Mouse (Mus musculus): ENCODE results near the gene Pde4d. TPM values are rescaled to one million over a fixed set of nuclear protein-coding genes. Genes with fewer than 3 reads are reported as not detected.

Pde4d gene
- polyA plus RNA-seq, 1 experiment from 2014 or later, result 9.8 TPM

DNA sequence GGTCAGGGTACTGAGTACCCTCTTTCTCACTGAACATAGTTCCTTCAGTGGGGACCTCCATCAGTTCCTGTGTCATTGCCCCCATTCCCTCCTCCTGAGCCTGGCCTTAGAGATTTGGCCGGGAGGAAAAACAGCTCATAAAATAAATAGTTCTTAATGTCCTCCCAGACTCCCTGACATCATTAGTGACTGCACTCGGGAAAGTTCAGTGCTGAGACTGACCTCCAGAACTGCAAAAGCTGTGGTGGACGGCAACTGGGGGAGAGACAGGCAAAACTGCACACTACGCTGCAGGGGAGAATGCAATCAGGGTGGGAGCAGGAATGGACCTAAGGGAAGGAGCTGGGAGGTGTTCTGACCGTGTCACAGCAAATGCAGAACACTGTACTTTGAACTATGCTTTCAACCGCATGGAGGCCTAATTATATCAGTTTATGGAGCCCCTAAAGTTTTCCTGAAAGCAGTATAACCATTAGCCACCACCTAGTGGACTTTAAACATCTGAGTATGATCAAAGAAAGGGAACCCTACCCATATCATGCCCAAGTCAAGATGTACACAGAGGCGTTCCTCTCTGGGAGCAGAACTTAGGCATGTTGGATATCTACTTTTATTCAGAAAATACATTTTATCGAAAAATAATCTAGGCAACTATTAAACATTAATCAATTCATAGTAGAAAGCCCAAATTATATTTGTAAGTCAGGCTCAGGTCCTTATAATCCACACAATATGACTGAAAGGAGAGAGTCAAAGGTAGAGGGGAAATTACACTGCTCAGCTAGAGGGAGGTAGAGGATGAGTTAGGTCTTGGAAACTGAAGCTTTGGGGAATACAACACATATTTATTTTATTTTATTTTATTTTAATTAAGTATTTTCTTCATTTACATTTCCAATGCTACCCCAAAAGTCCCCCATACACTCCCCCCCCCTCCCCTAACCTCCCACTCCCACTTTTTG, 618.8 kb downstream of the Pde4d start:
- H3K27ac ChIP-seq, result no peak overlapping the region
- DNase-seq (ENCODE audit: extremely low spot score, low spot score), result no peak
- no peaks in the 10 kb centered on the region; the same call in 1 of the 2 replicates for H3K27me3 ChIP-seq (ENCODE audit: poor library complexity, severe bottlenecking)
- H3K36me3 ChIP-seq (replicated peaks), result no peaks in the 10 kb centered on the region
- no peaks in the 10 kb centered on the region for H3K9me3 ChIP-seq
- H3K4me3 ChIP-seq, result no peak overlapping the region
- 88% methylated on average over 8 of the region's 8 CpGs for WGBS
- peaks cover 3% of the 10 kb centered on the region; the same call in 1 of the 2 replicates for H3K4me1 ChIP-seq

DNA sequence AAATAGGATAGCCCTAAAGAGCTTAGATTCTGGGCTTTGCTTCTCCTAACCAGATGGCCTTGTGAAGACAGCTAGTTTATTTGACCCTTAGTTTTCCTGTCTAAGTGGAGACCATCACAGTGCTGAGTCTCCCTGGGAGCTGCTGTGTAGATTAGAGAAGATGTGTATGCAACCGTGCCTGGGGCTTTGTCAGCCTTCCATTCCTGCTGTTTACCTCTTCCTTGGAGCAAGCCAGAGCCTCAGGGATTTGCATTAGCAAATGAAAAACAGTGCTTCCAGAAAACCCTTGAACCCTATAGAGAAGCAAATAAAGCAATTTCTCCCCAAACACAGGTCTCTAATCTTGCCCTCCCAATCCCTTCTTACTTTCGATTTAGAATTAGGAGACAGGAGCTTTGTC, 623.6 kb downstream of the Pde4d start:
- Histone ChIP-seq H3K36me3 (replicated peaks) (no peaks in the 10 kb centered on the region), H3K27me3 (ENCODE audit: poor library complexity, severe bottlenecking) (no peaks in the 10 kb centered on the region; the same call in 1 of the 2 replicates), H3K9me3 (no peaks in the 10 kb centered on the region), H3K4me1 (peaks cover 7% of the 10 kb centered on the region; the same call in 1 of the 2 replicates), H3K4me3 (no peak overlapping the region), H3K27ac (no peak overlapping the region)
- 11% methylated on average over 2 of the region's 2 CpGs for WGBS
- no peak for DNase-seq (ENCODE audit: extremely low spot score, low spot score)

- Histone ChIP-seq H3K27ac (no peak overlapping the region), H3K27me3 (ENCODE audit: poor library complexity, severe bottlenecking) (no peaks in the 10 kb centered on the region), H3K4me3 (no peak overlapping the region), H3K9me3 (no peaks in the 10 kb centered on the region), H3K4me1 (peaks cover 7% of the 10 kb centered on the region; the same call in 1 of the 2 replicates), H3K36me3 (replicated peaks) (no peaks in the 10 kb centered on the region)
- 43% methylated on average over 4 of the region's 4 CpGs for WGBS
- no peak for DNase-seq (ENCODE audit: extremely low spot score, low spot score)
These were observed 624.3 kb downstream of the Pde4d start for GRCm38 (mm10) chr13:109074078-109074477.

DNA sequence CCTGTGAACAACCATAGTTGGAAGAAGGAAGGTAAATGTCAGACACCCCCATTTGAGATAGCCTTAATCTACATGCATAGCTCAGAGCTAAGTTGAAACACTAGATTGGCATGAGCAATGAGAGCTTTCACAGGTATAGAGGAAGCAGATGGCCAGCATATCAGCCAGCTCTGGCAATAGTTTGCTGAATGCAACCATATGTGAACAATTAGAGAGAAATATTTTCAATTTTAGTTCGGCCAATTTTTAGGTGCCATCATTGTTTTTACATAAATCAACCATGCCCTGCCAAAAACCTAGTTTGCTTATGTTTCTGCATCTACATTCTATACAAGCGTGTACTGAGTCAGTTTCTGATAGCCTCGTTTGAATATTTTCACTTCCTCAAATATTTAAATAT, 642.9 kb downstream of the Pde4d start:
- no peaks in the 10 kb centered on the region for H3K36me3 ChIP-seq (replicated peaks)
- no peak for DNase-seq (ENCODE audit: extremely low spot score, low spot score)
- no peaks in the 10 kb centered on the region for H3K9me3 ChIP-seq
- no peak overlapping the region for H3K27ac ChIP-seq
- H3K4me1 ChIP-seq, result no peaks in the 10 kb centered on the region
- 92% methylated on average over 3 of the region's 3 CpGs for WGBS
- H3K4me3 ChIP-seq, result no peak overlapping the region
- no peaks in the 10 kb centered on the region for H3K27me3 ChIP-seq (ENCODE audit: poor library complexity, severe bottlenecking)

GRCm38 (mm10) chr13:109096654-109097053, 646.9 kb downstream of the Pde4d start:
- no peaks in the 10 kb centered on the region for H3K4me1 ChIP-seq
- H3K4me3 ChIP-seq, result no peak overlapping the region
- no peak overlapping the region for H3K27ac ChIP-seq
- H3K36me3 ChIP-seq (replicated peaks), result no peaks in the 10 kb centered on the region
- no peaks in the 10 kb centered on the region for H3K27me3 ChIP-seq (ENCODE audit: poor library complexity, severe bottlenecking)
- DNase-seq (ENCODE audit: extremely low spot score, low spot score), result no peak
- no peaks in the 10 kb centered on the region for H3K9me3 ChIP-seq
- WGBS, result 81% methylated on average over 2 of the region's 2 CpGs

DNA sequence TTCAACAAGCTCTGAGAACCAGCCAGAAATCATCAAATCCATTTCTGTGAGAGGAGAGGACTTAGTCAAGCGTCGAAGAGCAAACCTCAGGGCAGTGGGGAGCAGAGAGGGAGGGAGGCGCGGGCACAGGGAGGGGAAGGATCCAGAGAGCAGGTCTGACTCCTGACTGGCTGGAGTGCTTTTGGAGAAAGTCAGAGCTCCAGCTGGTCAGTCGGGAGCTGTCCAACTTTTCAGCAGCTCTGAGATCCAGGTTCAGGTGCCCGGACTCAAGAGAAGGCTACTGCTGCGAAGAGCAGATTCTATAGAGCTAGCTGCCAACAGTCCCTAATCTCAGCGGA, 666.2 kb downstream of the Pde4d start:
- Histone ChIP-seq H3K4me1 (peaks cover 20% of the 10 kb centered on the region), H3K4me3 (peak overlapping the region; percentile 71), H3K27me3 (ENCODE audit: poor library complexity, severe bottlenecking) (peaks cover 42% of the 10 kb centered on the region), H3K27ac (no peak overlapping the region), H3K9me3 (no peaks in the 10 kb centered on the region), H3K36me3 (replicated peaks) (no peaks in the 10 kb centered on the region)
- DNase-seq (ENCODE audit: extremely low spot score, low spot score), result peak; percentile 70
- 2% methylated on average over 8 of the region's 8 CpGs for WGBS

DNA sequence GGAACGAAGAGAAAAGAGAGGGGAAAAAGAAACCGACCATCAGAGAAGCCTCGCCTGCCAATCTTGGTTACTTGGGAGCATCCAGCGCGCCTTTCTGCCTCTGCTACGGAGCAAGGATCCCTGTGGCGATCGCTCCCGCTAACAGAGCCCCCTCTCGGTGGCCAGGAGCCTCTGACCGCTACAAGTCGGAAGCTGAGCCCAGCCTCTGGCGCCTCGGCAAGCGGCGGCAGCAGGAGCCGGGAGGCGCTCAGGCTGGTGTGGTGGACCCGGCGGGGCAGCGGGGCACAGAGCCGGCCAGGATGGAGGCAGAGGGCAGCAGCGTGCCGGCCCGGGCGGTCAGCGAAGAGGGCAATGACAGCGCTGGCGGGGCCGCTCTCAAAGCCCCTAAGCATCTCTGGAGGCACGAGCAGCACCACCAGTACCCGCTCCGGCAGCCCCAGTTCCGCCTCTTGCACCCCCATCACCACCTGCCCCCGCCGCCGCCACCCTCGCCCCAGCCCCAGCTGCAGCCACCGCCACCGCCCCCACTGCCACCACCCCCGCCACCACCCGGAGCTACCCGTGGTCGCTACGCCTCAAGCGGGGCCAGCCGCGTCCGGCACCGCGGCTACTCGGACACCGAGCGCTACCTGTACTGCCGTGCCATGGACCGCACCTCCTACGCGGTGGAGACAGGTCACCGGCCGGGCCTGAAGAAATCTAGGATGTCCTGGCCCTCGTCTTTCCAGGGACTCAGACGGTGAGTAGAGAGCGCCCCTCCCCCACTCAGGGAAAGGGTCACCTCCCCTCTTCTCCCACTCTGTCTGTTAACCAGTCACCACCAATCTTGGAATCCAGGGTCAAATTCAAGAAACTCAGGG, 666.8 kb downstream of the Pde4d start:
- Histone ChIP-seq H3K36me3 (replicated peaks) (no peaks in the 10 kb centered on the region), H3K9me3 (no peaks in the 10 kb centered on the region), H3K4me3 (peak overlapping the region; percentile 71), H3K4me1 (peaks cover 20% of the 10 kb centered on the region), H3K27ac (0 out of 2 replicates have a peak overlapping the region, but pooled peaks have one; percentile 2), H3K27me3 (ENCODE audit: poor library complexity, severe bottlenecking) (peaks cover 42% of the 10 kb centered on the region)
- peak; percentile 74 for DNase-seq (ENCODE audit: extremely low spot score, low spot score)
- WGBS, result under 1% methylated on average over 55 of the region's 63 CpGs

- DNase-seq (ENCODE audit: extremely low spot score, low spot score), result peak; percentile 18
These were observed 667.6 kb downstream of the Pde4d start for GRCm38 (mm10) chr13:109117210-109117791.

DNA sequence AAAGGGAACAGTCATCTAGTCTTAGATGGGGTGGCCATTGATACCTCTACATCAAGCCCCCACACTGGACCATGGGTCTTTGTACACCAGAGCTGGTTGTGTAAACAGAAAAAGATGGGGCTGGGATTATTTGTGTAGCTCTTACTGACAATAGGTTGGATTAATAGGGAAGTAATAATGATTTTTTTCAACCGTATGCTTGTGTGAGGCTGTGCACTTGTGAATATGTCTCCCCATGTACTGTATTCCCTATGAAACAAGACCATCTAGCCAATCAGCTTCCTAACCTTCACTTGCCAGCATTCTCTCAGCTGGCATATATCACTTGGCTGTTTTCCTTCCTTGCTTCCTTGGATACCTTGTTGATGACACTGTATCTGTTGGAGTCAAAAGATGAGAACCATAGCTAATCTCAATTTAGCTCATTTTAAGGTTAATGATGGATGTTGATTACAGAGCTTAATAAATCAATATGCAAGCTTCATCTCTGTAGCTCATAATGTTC, 668.6 kb downstream of the Pde4d start:
- DNase-seq (ENCODE audit: extremely low spot score, low spot score), result no peak
- no peaks in the 10 kb centered on the region for H3K9me3 ChIP-seq
- no peak overlapping the region for H3K27ac ChIP-seq
- peaks cover 42% of the 10 kb centered on the region for H3K27me3 ChIP-seq (ENCODE audit: poor library complexity, severe bottlenecking)
- H3K4me1 ChIP-seq, result peaks cover 20% of the 10 kb centered on the region
- WGBS, result 78% methylated on average over 1 of the region's 1 CpGs
- no peak overlapping the region for H3K4me3 ChIP-seq
- H3K36me3 ChIP-seq (replicated peaks), result no peaks in the 10 kb centered on the region

More at GRCm38 (mm10) chr13:109117210-109117791, 667.6 kb downstream of the Pde4d start:
- H3K27me3 ChIP-seq (ENCODE audit: poor library complexity, severe bottlenecking), result peaks cover 42% of the 10 kb centered on the region
- H3K9me3 ChIP-seq, result no peaks in the 10 kb centered on the region
- peak overlapping the region; percentile 71 for H3K4me3 ChIP-seq
- H3K4me1 ChIP-seq, result peaks cover 20% of the 10 kb centered on the region
- 9% methylated on average over 13 of the region's 14 CpGs for WGBS
- H3K27ac ChIP-seq, result no peak overlapping the region
- H3K36me3 ChIP-seq (replicated peaks), result no peaks in the 10 kb centered on the region

GRCm38 (mm10) chr13:109121867-109122266, 672.1 kb downstream of the Pde4d start:
- Histone ChIP-seq H3K4me3 (no peak overlapping the region), H3K27me3 (ENCODE audit: poor library complexity, severe bottlenecking) (peaks cover 20% of the 10 kb centered on the region), H3K9me3 (no peaks in the 10 kb centered on the region), H3K4me1 (peaks cover 8% of the 10 kb centered on the region), H3K27ac (no peak overlapping the region), H3K36me3 (replicated peaks) (no peaks in the 10 kb centered on the region)
- no peak for DNase-seq (ENCODE audit: extremely low spot score, low spot score)
- WGBS, result 74% methylated on average over 3 of the region's 3 CpGs

GRCm38 (mm10) chr13:109136405-109136804, 686.7 kb downstream of the Pde4d start:
- WGBS, result 75% methylated on average over 4 of the region's 4 CpGs
- Histone ChIP-seq H3K4me3 (no peak overlapping the region), H3K9me3 (no peaks in the 10 kb centered on the region), H3K27ac (no peak overlapping the region), H3K27me3 (ENCODE audit: poor library complexity, severe bottlenecking) (no peaks in the 10 kb centered on the region), H3K36me3 (replicated peaks) (no peaks in the 10 kb centered on the region), H3K4me1 (no peaks in the 10 kb centered on the region)
- no peak for DNase-seq (ENCODE audit: extremely low spot score, low spot score)

- no peak overlapping the region for H3K27ac ChIP-seq
- H3K27me3 ChIP-seq (ENCODE audit: poor library complexity, severe bottlenecking), result no peaks in the 10 kb centered on the region
- H3K4me3 ChIP-seq, result no peak overlapping the region
- no peak for DNase-seq (ENCODE audit: extremely low spot score, low spot score)
- H3K4me1 ChIP-seq, result no peaks in the 10 kb centered on the region
- no peaks in the 10 kb centered on the region for H3K9me3 ChIP-seq
- no peaks in the 10 kb centered on the region for H3K36me3 ChIP-seq (replicated peaks)
- WGBS, result 88% methylated on average over 3 of the region's 3 CpGs
These were observed 709.0 kb downstream of the Pde4d start for GRCm38 (mm10) chr13:109158703-109159102.

Data from forebrain, embryonic 10.5 days (tissue).